Mouse (Mus musculus) T-helper 2 cell (primary cell): ENCODE results near the gene Bsdc1.

Source experiments
- in situ Hi-C: fragments of 300-600 bp; cut with MboI, MseI; formaldehyde crosslinking; loops from one replicate; pipeline ENCODE4 v1.15.1; 2025; ENCODE audit warnings: high pct_unique_total_duplicates

Gene Bsdc1

DNA sequence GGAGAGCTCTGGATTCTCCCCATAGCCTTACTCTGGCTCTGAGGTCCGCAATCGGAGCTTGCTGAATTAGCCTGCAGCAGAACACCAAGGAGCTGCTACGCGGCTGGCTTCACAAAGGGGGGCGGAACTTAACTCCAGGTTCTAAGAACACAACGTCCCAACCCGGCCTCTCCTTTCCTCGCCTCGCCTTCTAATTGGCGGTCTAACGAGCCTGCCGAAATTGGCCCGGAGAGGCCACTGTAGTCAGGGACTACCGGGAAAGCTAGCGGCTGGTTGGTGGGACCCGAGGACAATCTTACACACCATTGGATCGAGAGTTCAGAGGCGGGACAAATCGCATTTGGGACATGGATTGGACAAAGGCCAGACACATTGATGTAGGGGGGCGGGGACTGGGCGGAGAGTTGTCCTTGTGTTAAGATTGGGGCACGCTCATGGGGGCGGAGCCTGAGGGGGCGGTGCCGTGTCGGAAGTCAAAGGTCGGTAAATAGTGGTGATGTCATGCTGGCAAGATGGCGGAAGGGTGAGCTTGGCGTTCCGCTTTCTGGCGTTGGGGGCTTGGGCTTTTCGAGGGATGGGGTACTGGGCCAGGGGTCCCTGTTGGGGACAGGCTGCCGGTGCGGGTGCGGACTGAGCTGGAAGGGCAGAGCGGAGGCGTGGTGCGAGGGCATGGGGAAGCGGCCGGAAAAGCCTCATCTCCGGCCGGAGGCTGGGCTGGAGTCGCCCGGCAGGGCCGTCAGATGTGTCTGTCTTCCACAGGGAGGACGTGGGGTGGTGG is at the start of gene Bsdc1:
TSS of gene Bsdc1 (plus strand) at position 399 of the 778 bp plus-strand sequence.
- in situ Hi-C loops = no loop called here

DNA sequence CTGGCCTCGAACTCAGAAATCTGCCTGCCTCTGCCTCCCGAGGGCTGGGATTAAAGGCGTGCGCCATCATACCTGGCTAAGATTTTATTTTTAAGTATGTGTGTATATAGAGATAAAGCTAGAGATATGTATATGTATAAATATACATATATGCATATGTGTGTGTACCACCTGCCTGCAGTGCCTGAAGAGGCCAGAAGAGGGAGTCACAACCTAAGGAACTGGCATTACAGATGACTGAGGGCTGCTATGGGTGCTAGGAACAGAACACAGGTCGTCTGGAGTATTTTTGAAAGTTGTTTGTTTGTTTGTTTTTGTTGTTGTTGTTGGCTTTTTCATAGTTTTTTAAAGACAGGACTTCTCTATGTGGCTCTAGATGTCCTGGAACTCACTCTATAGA is 45.5 kb upstream of the Bsdc1 start:
- in situ Hi-C loops = no loop called here

DNA sequence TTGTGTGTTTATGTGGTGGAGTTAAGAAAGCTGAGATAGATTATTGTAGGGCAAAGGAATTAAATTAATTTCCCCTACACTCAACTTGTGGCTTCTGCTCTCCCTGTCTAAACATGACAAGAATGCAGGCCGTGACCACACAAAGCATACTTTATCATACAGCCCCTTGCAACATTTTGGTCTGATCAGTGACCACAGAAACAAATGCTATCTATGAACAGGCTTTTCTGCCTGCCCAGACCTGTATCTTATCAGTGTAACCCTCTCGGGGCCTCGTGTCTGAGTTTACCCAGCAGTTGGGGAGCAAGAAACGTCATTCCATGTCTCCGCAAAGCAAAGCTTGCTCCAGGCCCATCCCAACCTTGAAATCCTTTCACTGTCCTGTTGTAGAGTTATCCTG is 44.9 kb upstream of the Bsdc1 start:
- in situ Hi-C loops = no loop called here

DNA sequence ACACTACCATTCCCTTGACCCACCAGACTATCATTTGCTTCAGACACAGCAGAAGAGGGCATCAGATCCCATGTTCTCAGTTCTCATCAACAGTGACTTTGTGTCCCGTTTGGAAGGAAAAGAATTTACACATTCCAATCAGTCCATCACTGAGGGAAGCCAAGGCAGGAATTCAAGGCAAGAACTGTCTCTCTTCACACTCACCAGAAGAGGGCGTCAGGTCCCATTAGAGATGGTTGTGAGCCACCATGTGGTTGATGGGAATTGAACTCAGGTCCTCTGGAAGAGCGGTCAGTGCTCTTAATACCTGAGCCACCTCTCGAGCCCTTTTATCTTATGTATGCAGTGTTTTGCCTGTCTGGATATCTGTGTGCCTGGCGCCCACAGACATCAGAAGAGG is 43.1 kb upstream of the Bsdc1 start:
- in situ Hi-C loops = no loop called here

DNA sequence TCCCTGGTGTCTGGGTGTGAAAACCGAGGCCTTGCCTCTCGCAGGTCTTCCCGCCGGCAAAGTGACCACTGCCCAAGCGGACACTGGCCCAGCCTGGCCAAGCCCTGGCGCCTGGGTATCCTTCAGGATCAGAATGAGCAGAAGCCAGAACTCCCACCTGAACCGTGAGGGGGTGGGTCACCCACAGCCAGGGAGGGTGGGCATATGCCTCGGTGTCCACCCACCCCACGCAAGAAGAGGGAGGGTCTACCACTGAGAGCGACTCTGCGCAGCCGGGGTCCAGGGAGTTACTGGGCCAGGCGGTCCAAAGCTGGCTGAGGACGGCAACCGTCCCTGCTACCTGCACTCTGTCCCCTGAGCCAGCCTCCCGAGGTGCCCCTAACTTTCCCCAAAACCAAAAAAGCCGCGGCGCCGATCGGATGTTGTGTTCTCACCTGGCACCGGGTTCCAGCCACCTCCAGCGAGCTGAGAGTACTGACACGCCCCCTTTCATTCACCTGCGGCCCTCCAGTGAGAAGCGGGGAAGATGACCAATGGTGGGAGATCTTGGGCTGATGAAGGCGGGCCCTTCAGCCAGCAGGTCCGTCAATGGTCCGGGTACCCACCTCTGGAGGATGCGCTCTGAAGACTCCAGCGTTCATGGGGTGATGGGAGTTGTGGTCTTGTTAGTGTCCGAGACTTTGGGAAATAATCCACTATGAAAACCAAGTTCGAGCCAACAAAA is 20.9 kb upstream of the Bsdc1 start, which contains the start of gene Zbtb8b:
TSS of gene Zbtb8b (minus strand) at position 514 of the 724 bp plus-strand sequence.
- in situ Hi-C loops = no loop called here

DNA sequence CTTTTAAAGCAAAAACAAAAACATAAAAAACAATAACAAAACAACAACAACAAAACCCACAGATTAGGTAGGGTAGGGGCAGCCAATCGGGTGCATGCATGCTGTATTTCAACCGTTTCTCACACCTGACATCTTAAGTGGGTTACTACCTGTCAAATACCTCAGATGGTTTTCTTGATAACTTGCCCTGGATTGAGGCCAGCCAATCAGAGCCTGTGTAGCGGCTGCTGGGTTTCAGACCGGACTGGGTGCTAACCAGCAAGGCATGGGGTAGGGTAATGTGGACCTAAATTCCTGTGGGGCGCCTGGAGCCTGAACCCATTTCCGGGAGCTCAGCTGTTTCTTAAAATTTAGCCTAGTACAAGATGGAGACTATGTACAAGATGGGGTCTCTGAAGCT is 20.2 kb upstream of the Bsdc1 start:
- in situ Hi-C loops = no loop called here

DNA sequence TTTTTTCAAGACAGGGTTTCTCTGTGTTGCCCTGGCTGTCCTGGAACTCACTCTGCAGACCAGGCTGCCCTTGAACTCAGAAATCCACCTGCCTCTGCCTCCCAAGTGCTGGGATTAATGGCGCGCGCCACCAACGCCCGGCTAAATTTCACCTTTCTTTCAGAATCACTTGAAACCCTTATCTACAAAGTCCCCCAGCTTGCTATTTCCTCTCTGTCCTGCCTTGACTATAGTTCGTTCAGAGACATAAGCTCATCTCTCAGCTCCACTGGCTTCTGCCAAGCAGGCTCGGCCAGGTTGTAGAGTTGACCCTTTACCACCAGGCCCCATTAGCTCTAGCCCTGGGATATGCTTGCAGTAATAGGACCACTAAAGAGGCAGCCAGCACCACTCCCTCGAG is 14.0 kb upstream of the Bsdc1 start:
- in situ Hi-C loops = no loop called here

DNA sequence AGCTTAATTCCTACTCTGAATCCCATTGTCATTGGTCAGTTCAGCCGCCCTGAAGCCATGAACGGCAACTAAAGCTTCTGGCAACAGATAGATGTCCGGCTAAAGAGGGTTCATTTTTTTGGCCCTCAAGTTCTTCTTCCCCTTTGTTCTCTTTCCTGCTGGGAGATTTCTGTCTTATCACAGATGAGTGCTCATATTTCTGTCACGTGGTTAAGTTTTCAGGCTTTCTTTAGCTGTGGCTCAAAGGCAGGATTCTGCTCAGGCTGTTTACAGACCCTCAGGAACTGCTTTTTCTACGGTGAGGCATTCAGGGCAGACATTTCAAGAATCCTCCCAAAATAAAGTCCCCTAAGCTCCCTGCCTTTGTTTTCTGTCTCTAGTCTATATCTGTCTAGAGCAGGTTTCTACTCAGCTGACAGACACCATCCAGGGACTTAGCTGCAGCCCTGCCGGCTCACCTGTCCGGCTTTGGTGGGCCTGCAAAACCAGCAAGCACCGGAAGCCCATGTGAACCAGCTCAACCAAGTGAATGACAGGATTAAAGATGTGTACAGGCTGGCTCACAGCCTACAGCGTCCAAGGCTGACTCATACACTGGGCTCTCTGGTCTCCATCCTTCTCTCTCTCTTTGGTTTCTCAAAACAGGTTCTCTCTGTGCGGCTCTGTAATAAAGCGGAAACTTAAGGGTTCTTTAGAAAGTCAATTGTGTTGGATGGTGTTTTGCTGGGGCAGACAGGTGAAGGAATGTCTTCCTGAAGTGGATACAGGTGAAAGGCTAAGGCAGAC is 13.4 kb upstream of the Bsdc1 start:
- in situ Hi-C loops = no loop called here

DNA sequence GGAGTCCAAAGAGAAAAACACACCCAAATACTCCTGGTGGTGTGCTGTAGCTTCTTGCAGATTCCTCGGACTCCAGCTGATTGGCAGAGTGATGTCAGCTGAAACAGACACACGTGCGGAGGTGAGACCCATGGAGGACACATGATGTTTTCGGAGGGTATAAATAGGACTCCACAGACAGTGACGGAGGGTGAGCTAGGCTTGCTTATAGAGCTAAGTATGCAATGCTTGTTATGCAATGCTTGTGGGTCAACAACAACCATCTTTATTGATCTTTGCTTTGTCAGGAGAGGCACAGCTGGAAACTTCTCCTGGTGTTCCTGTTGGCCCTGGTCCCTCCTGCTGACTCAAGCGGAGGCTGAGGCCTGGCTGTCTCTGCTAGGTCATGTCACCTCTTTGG is 12.7 kb upstream of the Bsdc1 start:
- in situ Hi-C loops = no loop called here

DNA sequence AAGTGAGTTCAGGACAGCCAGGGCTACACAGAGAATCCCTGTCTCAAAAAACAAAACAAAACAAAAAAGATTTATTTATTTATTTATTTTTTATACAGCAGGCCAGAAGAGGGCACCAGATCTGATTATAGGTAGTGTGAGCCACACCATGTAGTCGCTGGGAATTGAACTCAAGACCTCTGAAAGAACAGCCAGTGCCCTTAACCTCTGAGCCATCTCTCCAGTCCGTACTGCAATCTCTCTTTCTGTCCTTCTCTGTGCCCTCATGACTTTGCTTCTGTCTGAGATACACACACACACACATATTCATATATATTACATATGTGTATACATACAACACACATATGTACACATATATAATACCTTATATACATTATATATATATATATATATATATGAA is 10.5 kb upstream of the Bsdc1 start:
- in situ Hi-C loops = no loop called here

DNA sequence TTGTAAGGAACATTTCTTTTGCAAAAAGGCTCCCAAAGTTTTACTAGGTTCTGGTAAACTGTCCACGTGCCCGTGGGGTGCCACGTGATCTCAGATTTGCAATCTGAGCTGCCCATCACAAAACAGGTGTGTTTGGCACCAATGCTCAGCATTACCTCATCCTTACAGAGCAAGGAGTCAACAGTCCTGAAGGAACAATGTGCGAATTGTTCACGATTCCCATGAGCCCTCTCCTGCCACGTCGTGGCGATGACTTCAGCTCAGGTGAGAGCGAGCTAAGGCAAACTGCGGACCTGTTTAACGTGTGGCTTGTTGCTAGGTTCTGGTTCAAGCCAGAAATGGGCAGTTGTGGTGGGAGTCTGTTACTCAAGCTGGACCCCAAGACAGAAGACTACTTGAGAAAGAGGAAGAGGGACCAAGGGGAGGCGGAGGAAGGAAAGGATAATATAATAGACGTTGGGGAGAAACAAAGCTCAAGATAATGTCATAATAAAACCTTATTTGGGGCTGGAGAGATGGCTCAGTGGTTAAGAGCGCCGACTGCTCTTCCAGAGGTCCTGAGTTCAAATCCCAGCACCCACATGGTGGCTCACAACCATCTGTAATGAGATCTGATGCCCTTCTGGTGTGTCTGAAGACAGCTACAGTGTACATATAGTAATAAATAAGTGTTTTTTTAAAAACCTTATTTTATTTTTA is 9.8 kb upstream of the Bsdc1 start:
- in situ Hi-C loops = no loop called here

DNA sequence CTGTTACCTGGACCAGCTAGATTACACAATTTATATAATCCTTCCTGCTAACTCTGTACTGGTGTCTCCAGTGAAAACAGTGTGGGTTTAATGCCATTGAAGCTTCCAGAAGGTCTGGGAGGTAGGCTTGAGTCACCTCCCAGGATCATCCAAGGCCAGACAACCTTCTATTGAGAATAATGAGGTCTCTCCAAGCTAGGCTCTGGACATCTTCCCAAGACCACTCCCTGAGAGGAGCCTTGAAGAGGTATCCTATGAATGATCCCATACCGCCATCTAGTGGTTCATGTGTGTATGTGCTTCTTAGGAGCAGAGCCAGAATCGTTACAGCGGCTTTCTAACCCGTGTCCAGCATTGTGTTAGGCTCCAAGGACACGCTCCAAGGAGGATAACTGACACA is 6.1 kb upstream of the Bsdc1 start:
- in situ Hi-C loops = loop anchor here (5.0 kb wide), 1 partner anchor 103 kb away; no protein-coding TSS in a partner anchor

DNA sequence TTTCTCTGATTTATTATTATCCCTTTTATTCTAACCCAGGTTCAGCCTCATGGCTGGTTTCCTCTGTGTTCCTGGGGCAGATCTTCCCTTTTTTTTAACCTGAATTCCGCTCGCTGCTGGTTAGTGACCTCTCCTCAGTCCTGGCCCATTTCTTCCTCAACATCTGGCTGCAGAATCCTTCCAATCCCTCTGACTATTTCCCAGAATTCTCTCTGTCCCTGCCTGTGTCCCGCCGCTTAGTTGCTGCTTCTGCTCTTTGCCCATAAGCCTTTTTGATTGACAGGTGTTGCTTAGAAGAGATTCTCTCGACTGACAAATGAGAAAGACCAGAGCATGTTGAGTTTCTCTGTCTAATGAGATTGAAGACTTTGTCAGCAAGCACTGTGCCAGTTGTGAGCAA is 5.3 kb upstream of the Bsdc1 start:
- in situ Hi-C loops = loop anchor here (5.0 kb wide), 1 partner anchor 104 kb away; no protein-coding TSS in a partner anchor

DNA sequence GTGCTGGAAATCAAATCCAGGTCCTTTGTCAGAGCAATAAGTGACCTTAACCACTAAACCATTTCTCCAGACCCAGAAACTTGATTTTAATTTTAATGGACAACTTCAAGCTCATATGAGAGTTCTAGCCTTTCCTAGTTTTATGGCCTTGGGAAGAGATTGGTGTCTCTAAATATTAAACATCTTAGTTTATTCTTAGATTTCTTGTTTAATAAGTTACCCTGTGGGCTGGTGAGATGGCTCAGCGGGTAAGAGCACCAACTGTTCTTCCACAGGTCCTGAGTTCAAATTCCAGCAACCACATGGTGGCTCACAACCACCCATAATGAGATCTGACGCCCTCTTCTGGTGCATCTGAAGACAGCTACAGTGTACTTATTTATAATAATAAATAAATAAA is 4.1 kb upstream of the Bsdc1 start:
- in situ Hi-C loops = loop anchor here (5.0 kb wide), 1 partner anchor 105 kb away; no protein-coding TSS in a partner anchor

DNA sequence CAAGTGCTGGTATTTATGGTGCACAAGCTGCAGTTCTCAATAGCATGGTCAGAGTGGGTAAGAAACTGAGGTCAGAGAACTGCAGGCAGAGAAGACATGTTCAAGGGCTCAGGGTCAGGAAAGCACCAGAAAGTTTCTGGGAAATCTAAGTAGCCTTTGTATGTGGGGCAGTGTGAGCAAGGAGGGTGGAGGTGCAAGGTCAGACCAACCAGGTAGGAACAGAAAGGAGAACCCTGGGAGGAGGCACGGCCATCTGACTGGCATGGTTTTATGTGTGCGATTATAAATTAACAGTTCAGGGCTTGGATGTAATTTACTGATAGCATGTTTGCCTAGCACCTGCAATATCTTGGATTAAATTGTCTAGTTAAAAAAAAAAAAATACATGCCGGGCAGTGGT is 1.7 kb upstream of the Bsdc1 start:
- in situ Hi-C loops = loop anchor here (5.0 kb wide), 1 partner anchor 107 kb away; no protein-coding TSS in a partner anchor

DNA sequence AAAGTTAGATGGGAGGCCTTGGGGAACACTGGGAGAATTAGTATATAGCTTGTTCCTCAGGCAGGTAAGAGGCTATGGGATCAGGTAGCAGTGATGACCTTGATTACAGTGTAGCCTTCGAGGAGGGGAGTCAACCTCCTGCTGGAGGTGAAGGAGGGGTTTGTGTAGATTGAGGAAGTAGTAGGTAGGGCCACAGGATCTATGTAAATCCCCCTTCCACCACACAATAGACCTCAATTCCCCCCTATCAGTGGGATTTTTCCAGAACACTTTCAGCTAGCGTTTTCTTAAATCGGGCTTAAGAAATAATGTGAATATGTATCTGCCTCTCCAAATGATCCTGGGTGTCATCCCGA is 576 bp upstream of the Bsdc1 start:
- in situ Hi-C loops = no loop called here

DNA sequence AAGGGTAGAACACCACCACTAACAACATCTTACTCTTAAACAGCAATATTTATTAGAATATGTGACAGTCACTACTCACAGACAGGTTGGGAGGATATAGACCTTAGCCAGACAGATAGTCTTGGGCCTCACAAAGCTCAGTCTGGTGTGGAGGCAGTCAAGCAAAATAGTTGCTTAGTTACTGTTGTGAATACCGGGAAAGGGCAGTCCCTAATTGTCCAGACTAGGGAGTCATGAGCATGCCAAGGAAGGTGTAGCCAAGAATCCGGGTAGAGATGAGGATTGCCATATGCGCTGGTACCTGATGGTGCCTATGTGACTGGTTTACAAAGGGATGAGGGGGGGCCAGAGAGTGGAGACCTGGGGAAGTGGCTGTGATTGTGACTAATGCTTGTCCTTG is 737 bp downstream of the Bsdc1 start:
- in situ Hi-C loops = no loop called here

DNA sequence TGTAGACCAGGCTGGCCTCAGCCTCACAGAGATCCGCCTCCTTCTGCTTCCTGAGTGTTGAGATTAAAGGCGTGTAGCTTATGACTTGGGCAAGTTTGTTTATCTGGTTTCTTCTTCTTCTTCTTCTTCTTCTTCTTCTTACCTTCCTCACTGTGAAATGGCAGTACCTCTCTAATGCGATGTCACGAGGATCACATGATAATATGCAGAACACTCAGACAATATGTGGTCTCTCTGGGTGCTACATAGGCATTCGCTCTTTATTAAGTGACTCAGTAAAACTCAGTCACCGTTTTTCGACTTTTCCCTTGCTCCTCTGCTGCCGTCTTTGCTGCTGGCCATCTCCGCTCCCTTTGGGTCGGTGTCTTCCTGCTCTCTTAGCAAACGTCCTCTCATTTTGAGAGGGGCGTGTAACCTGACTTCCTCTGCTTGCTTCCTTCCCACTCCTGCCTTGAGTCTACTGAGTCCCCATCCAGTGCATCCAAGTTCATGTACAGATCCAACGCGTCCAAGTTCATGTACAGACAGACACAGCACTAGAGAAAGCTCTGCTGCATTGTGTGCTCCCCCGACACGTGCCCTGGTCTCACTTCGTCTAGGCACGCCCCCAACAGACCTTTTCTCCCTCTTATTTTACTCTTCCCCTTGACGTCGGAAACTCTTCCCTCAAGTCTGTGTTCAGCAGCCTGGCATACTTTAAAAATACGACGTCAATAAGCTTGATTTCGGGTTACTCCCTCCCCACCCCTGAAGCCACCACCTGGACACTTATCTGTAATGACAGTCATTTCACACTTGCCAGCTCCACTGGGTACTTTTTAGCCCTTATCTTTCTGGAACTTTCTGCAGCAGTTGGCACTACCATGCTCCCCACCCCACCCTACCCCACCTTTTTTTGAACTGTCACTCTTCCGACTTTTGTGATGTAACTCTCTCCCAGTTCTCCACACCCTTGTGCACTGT is 2.0 kb downstream of the Bsdc1 start:
- in situ Hi-C loops = no loop called here

DNA sequence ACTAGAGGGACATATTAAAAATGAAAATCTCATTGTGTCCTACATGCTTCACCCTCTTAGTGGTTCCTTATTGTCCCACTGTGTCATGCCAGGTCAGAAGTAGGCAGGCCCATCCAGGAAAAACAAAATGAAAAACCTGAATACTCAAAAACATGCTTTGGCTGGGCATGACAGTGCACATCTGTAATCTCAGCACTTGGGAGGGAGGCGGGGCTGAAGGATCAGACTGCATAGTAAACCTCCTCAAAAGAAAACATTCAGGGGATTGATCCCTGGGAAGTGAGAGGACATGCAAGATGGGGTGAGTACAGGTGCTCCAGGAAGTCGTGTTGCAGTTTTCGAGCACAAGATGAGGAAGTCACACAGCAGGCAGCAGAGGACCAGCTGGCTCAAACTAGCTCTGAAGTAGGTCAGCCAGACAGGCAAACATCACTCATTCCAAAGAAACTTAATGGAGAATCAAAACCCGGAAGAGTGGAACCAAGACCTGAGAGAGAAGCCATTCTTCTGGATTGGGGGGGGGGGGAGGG is 3.0 kb downstream of the Bsdc1 start:
- in situ Hi-C loops = no loop called here

DNA sequence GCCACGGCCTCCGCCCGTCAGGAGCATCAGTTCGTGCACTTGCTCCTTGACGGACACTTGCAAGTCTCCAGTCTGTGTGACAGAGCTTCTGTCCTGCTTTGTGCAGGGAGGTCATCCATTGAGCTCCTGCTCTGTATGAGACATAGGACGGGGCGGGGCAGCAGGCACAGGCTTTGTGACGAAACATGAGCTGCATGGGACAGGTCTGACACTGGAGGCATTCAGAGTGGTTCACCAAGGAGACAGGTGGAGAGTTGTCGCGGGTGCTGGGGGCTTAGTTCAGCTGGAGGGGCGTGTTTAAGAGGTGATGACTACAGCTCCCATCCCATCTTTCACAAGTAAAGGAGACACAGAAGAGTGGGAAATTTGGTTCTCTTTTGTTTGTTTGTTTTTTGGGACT is 14.7 kb downstream of the Bsdc1 start:
- in situ Hi-C loops = no loop called here
